Mouse (Mus musculus) heart, embryonic 14.5 days (tissue): Measurements from ENCODE around the gene Fam120a. TPM values are rescaled to one million over a fixed set of nuclear protein-coding genes. Genes with fewer than 3 reads are reported as not detected.

Experiments used
- ATAC-seq: fragments of 200-750 bp; cut with Nextera tagmentation; 2 replicates; pipeline ENCODE4 v1.8.0; 2017; ENCODE audit warnings: low read depth, moderate TSS enrichment; ENCODE audit not compliant: insufficient number of reproducible peaks, insufficient read depth, low FRiP score
- H3K27ac ChIP-seq, 2 experiments: fragments of 200-500 bp in 1 of 2; fragments of 300-500 bp in 1 of 2; sonication (generic) in 1 of 2; replicated peaks in 1 of 2; 2 replicates each; pipeline ENCODE4 v1.5.1; 2012 to 2014; ENCODE audit warnings: low read depth in 2 of 2, low read length in 2 of 2, control low read depth in 1 of 2, mild to moderate bottlenecking in 1 of 2, mixed read lengths in 1 of 2; ENCODE audit not compliant: control insufficient read depth in 1 of 2, insufficient read depth in 1 of 2
- H3K27me3 ChIP-seq: fragments of 300-500 bp; sonication (generic); 2 replicates; pipeline ENCODE4 v1.6.1; 2014; ENCODE audit warnings: mild to moderate bottlenecking, low read length, control low read depth; ENCODE audit not compliant: control insufficient read depth, insufficient read depth
- H3K36me3 ChIP-seq: fragments of 300-500 bp; sonication (generic); 2 replicates; pipeline ENCODE4 v1.6.1; 2014; ENCODE audit warnings: mild to moderate bottlenecking, control low read depth, low read length, mixed read lengths; ENCODE audit not compliant: control insufficient read depth, insufficient read depth
- H3K4me1 ChIP-seq, 2 experiments: fragments of 200-500 bp in 1 of 2; fragments of 300-500 bp in 1 of 2; sonication (generic) in 1 of 2; 2 replicates each; pipeline ENCODE4 v1.6.1; 2012 to 2014; ENCODE audit warnings: low read length in 2 of 2, control low read depth in 1 of 2, mixed read lengths in 1 of 2; ENCODE audit not compliant: control insufficient read depth in 2 of 2, insufficient read depth in 2 of 2
- H3K4me2 ChIP-seq: fragments of 300-500 bp; sonication (generic); 2 replicates; pipeline ENCODE4 v1.6.1; 2014; ENCODE audit warnings: mild to moderate bottlenecking, low read length
- H3K4me3 ChIP-seq, 2 experiments: fragments of 200-500 bp in 1 of 2; fragments of 300-500 bp in 1 of 2; sonication (generic) in 1 of 2; 2 replicates each; pipeline ENCODE4 v1.5.1; 2012 to 2014; ENCODE audit warnings: low read length in 2 of 2, mild to moderate bottlenecking in 2 of 2, control low read depth in 1 of 2, low read depth in 1 of 2, moderate library complexity in 1 of 2; ENCODE audit not compliant: control insufficient read depth in 1 of 2, insufficient read depth in 1 of 2
- H3K9ac ChIP-seq: fragments of 300-500 bp; sonication (generic); 2 replicates; pipeline ENCODE4 v1.6.1; 2014; ENCODE audit warnings: mild to moderate bottlenecking, low read length
- H3K9me3 ChIP-seq: fragments of 300-500 bp; sonication (generic); 2 replicates; pipeline ENCODE4 v1.6.1; 2016; ENCODE audit warnings: low read length, control low read depth; ENCODE audit not compliant: control insufficient read depth
- WGBS: fragments of 180-500 bp; shearing (Covaris S2); extraction: QIAGEN DNeasy Blood & Tissue Kit; methylation state at CpG from one replicate; pipeline ENCODE4 v1.1.7; 2014; 5-methylcytosine and 5-hydroxymethylcytosine counted together
- polyA plus RNA-seq: library from polyadenylated mRNA; unstranded; fragments of >200 nt; fragmentation: Nextera tagmentation; extraction: Ambion mirVana; gene quantifications from 2 replicates; pipeline ENCODE4 v1.2.1, GENCODE M21; 2014

Gene Fam120a
- polyA plus RNA-seq, 1 experiment from 2014 or later = 29.7 TPM

DNA sequence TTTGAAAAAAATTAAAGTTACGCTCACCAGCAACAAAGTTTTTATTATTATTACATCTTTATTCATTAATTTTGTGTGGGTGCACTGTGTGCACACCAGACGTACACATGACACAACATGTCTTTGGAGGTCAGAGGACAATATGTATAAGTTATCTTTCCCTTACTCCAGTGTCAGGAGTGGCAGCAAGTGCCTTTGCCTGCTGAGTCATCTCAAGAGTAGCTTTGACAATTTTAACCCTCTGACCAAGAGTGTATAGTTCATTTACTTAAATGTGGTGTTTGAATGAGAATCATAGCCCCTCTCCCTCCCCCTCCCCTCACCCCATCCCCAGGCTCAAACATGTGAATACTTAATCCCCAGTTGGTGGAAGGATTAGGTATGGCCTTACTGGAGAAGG lies 40.2 kb downstream of the Fam120a start:
- H3K4me1 ChIP-seq = peaks cover 0 to 17% of the 10 kb centered on the region in 2 experiments; a peak in 3 of 4 replicates
- 92% methylated on average over 2 of the region's 2 CpGs for WGBS
- H3K36me3 ChIP-seq = peaks cover 72% of the 10 kb centered on the region
- no peak overlapping the region for H3K4me2 ChIP-seq
- H3K4me3 ChIP-seq = no peak overlapping the region
- no peaks in the 10 kb centered on the region for H3K9me3 ChIP-seq
- H3K27ac ChIP-seq = no peak overlapping the region
- no peaks in the 10 kb centered on the region for H3K27me3 ChIP-seq
- no peak overlapping the region for H3K9ac ChIP-seq
- ATAC-seq = no peak

DNA sequence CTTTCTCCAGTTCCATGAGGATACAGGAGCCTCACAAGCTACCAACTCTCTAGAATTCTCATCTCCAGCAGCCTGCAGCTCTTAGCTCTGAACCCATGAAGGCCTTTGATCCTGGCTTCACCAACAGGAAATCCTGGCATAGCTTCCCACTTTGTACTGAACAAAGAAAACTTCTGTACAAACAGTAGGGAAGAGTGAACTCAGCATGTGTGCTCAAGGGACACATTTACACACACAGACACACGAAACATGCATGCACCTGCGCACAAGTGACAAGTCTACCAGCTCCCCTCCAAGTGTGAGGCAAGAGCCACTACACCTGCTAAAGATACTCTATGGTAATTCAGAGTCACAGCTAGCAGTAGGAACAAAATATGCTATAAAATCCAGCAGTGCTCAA lies 45.1 kb downstream of the Fam120a start:
- Histone ChIP-seq H3K36me3 (peaks cover 64% of the 10 kb centered on the region), H3K9ac (no peak overlapping the region)
- 73% methylated on average over 2 of the region's 2 CpGs for WGBS

DNA sequence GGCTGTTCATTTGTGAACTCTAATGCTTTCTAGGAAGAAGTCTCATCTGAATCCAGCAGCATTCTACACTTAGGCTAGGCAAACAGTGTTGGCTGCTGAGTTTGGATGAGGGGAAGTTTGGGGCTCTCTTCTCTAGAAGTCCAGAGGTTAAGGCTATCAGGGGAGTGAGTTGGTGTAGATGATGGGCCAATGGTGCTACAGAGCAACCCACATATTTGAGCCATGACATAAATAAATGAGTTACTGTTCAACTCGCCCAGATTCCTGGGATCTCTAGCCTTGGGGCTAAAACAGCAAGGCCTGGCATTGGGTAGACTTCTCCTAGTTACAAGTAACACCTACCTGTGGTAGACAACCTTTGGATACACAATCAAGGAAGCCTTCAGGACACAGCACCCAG lies 46.6 kb downstream of the Fam120a start:
- no peaks in the 10 kb centered on the region for H3K27me3 ChIP-seq
- peaks cover 2 to 23% of the 10 kb centered on the region in 2 experiments for H3K4me1 ChIP-seq
- H3K27ac ChIP-seq = no peak overlapping the region
- no peaks in the 10 kb centered on the region for H3K9me3 ChIP-seq
- WGBS = 64% methylated on average over 1 of the region's 1 CpGs
- H3K9ac ChIP-seq = no peak overlapping the region
- H3K36me3 ChIP-seq = peaks cover 68% of the 10 kb centered on the region
- no peak overlapping the region for H3K4me2 ChIP-seq
- no peak overlapping the region for H3K4me3 ChIP-seq
- ATAC-seq = no peak

More for the DNA sequence above, 45.1 kb downstream of the Fam120a start:
- Histone ChIP-seq H3K27me3 (no peaks in the 10 kb centered on the region), H3K27ac (no peak overlapping the region), H3K4me2 (no peak overlapping the region), H3K9me3 (no peaks in the 10 kb centered on the region), H3K4me1 (peaks cover 2 to 25% of the 10 kb centered on the region in 2 experiments), H3K4me3 (no peak overlapping the region)
- no peak for ATAC-seq

DNA sequence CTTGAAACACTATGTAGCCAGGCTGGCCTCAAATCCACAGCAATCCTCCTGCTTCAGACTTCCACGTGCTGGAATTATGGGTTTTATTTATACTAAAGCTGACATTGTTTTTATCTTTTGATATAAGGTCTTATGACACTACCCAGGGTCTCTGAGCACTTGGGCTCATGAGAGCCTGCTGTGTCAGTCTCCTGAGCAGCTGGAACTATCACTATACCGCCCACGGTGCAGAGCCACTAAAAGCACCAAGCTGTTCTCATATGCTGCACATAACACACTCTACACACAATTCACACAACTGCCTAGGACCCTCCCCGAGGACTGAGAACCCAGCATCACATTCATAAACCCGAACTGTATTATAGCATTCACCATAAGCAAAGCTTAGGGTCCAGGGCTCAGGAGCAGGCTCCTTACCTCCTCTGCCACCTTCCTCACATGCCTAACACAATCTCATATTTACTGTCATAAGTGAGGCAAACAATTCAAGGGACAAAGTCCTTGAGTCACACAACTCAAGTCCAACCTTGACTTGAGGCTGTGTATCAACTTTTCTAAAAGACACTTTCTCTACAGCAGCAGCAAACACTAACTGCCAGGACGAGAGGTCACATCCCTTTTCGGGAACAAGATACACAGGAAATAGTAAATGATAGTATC lies 47.9 kb downstream of the Fam120a start:
- WGBS = 86% methylated on average over 7 of the region's 7 CpGs
- ATAC-seq = no peak
- Histone ChIP-seq H3K4me2 (no peak overlapping the region), H3K4me3 (no peak overlapping the region), H3K4me1 (peaks cover 2 to 26% of the 10 kb centered on the region in 2 experiments), H3K36me3 (peaks cover 78% of the 10 kb centered on the region), H3K9ac (no peak overlapping the region), H3K27me3 (no peaks in the 10 kb centered on the region), H3K9me3 (no peaks in the 10 kb centered on the region), H3K27ac (no peak overlapping the region)

DNA sequence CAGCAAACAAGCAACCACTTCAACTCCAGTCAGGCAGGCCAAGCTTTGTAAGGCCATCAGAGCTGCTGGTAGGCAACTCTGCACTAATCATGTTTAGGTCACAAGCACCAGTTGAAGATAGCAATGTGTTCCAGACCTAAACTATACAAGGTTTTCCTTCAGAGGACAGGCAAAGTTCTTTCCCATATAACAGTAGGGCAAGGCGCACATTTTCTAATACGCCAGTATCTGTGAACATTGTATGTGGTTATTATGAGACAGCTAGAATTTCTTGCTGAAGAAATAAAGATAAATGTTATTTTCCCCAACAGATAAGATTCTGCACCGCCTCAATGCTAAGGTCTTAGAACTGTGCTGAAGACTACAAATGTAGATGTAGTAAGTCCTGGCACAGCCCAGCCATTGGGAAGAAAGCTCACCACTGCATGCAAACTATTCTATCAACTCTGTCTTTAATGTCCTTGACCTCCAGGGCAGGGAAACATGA lies 50.7 kb downstream of the Fam120a start:
- Histone ChIP-seq H3K36me3 (peaks cover 86% of the 10 kb centered on the region), H3K4me1 (peaks cover 0 to 21% of the 10 kb centered on the region in 2 experiments; a peak in 3 of 4 replicates), H3K9me3 (no peaks in the 10 kb centered on the region), H3K9ac (no peak overlapping the region), H3K27ac (0 out of 4 replicates have a peak overlapping the region, but pooled peaks of 1 of the 2 experiments have one; percentile 28), H3K4me3 (no peak overlapping the region), H3K4me2 (no peak overlapping the region), H3K27me3 (no peaks in the 10 kb centered on the region)
- 94% methylated on average over 3 of the region's 3 CpGs for WGBS
- no peak for ATAC-seq

DNA sequence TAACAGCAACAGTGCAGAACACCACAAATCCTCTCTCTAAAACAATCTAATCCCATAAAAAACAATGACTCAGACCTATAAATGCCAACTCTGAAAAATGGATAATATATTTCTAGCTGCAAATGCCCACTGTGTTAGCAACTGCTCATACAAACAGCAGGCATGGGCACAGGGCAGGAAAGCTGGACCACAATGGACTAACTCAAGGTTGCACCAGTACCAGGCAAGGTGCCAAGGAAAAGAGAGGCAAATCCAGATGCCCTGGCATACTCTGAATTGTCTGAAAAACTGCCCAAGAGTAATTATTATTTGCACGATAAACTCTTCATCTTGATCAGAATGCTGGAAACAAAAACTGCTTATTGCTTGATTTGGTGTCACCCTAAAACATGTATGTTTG lies 54.1 kb downstream of the Fam120a start:
- Histone ChIP-seq H3K27ac (no peak overlapping the region), H3K36me3 (peaks cover 83% of the 10 kb centered on the region), H3K9ac (no peak overlapping the region), H3K4me2 (no peak overlapping the region), H3K4me3 (no peak overlapping the region), H3K27me3 (no peaks in the 10 kb centered on the region), H3K4me1 (peaks cover 0 to 14% of the 10 kb centered on the region in 2 experiments; a peak in 1 of 4 replicates), H3K9me3 (no peaks in the 10 kb centered on the region)
- 85% methylated on average over 1 of the region's 1 CpGs for WGBS
- ATAC-seq = no peak

DNA sequence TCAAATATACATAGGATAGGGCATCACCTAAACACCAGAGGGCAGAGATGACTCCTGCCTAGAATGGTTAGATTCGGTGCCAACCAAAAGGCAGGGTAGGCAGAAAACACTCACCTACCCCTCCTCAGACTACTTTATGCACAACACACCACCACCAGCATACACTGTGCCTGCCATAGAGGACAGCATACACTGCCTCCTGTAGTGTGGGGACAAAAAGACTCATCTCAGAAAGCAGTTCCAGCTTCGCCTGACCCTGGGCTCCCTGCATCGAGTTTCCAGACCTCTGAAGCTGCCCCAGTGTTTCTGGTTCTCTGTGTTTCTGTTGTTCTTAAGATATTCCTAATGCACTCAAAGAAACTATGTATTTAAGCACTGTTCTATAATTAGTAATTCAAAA lies 54.7 kb downstream of the Fam120a start:
- Histone ChIP-seq H3K4me3 (no peak overlapping the region), H3K4me2 (no peak overlapping the region), H3K9me3 (no peaks in the 10 kb centered on the region), H3K36me3 (peaks cover 89% of the 10 kb centered on the region), H3K27ac (no peak overlapping the region), H3K27me3 (no peaks in the 10 kb centered on the region), H3K4me1 (peaks cover 0 to 14% of the 10 kb centered on the region in 2 experiments; a peak in 1 of 4 replicates), H3K9ac (no peak overlapping the region)
- no peak for ATAC-seq
- WGBS = 84% methylated on average over 3 of the region's 3 CpGs
